Mouse (Mus musculus) bone marrow, adult 2 months (tissue): ENCODE data around the gene Wdr18.

Experiments used
- CTCF ChIP-seq: fragments of 200-500 bp; IDR thresholded peaks from 2 replicates; pipeline ENCODE4 v1.5.1; 2011; ENCODE audit warnings: low read length, control low read depth; ENCODE audit not compliant: control insufficient read depth, insufficient read depth
- POLR2A ChIP-seq: fragments of 200-500 bp; IDR thresholded peaks from 2 replicates; pipeline ENCODE4 v1.6.1; 2011; ENCODE audit warnings: low read depth, mild to moderate bottlenecking, control low read depth, low read length, borderline replicate concordance; ENCODE audit not compliant: control insufficient read depth

DNA sequence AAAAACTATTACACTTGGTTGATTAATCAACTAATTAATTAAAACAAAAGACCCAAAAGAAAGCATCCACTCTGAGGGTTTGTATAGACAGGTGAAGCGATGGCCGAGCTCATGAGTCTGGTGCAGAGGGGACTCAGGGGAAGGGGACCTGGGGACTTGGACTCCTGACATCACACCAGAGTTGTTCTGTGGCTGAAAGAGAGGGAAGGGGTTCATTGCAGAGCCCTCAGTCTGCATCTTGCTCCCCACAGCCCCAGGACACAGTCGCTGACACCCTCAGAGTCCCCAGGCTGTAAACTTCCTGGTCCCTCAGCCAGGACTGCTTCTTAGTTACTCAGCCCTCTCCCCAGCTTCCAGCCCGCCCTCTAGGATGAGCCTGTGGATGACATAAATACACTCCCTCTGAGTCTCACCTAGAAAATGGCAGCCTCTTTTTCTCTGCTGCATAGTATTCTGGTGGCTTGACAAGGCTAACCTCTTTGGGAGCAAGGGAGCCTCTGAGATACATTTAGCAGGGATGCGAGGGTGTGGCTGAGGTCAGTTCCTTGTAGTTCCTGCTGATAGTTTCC, 42.3 kb upstream of the Wdr18 start:
- TF ChIP-seq POLR2A (no peak), CTCF (no peak)
